Comparison of ENCODE assay signal across 15 mouse cellular contexts in genomic region chr3:102138899-102139298, GRCm38 (mm10). TPM values are rescaled to one million over a fixed set of nuclear protein-coding genes. Genes with fewer than 3 reads are reported as not detected.
"Had no signal": no experiment of that assay in that cellular context is flagged by ENCODE, and none has a peak within 500 bp of the region (broad histone marks: within the 10 kb centered on the region; RNA-seq: fewer than 3 reads in every experiment).

No protein-coding gene starts in this region.

- DNase-seq: kidney, adult 18-20 months; kidney, postnatal 14 days; left cerebral cortex, postnatal 4 days; liver, postnatal 0 days; lung, embryonic 14.5 days; thymus, adult 18-20 months; thymus, postnatal 36 days had no signal

- H3K27me3 ChIP-seq: intestine, embryonic 15.5 days; limb, embryonic 12.5 days; limb, embryonic 15.5 days had no signal

- H3K27ac ChIP-seq: intestine, embryonic 15.5 days; limb, embryonic 12.5 days; limb, embryonic 15.5 days; liver, embryonic 14.5 days; macrophage had no signal

- H3K4me3 ChIP-seq: intestine, embryonic 15.5 days; limb, embryonic 12.5 days; limb, embryonic 15.5 days had no signal

- H3K9me3 ChIP-seq: intestine, embryonic 15.5 days; limb, embryonic 12.5 days; limb, embryonic 15.5 days had no signal

- H3K9ac ChIP-seq: intestine, embryonic 15.5 days; limb, embryonic 12.5 days; limb, embryonic 15.5 days; liver, embryonic 14.5 days; liver, postnatal 0 days; lung, embryonic 14.5 days had no signal

- H3K36me3 ChIP-seq: intestine, embryonic 15.5 days; limb, embryonic 12.5 days; limb, embryonic 15.5 days had no signal

- ATAC-seq: intestine, embryonic 15.5 days; liver, postnatal 0 days; lung, postnatal 0 days had no signal

- H3K4me2 ChIP-seq: intestine, embryonic 15.5 days; limb, embryonic 12.5 days; limb, embryonic 15.5 days; liver, embryonic 11.5 days; lung, embryonic 14.5 days had no signal

RNA-seq across cellular contexts. Expression of gene Casq2, which starts 52.7 kb away (rescaled TPM):
- total RNA-seq: megakaryocyte, adult 5-6 weeks had no signal
- polyA plus RNA-seq: macrophage had no signal
